Mouse (Mus musculus): Measurements from ENCODE around the gene Rasd1.

- no peak; the same call in 1 of the 2 replicates for TF ChIP-seq POLR2A (IDR thresholded peaks at IDR 0.05; ENCODE audit: low read depth, low read length)
- no peak for TF ChIP-seq CTCF (IDR thresholded peaks at IDR 0.05; ENCODE audit: extremely low read depth, insufficient read length, insufficient replicate concordance, low read depth, low read length)
Measured at GRCm38 (mm10) chr11:59948401-59948767, 16.4 kb downstream of the Rasd1 start.

Data from small intestine, adult 2 months (tissue).